Comparison of ENCODE assay signal across 13 mouse cellular contexts in genomic region chr14:77617250-77617649, GRCm38 (mm10).
A peak's percentile ranks its signal among the peaks of the same experiment; 100 is the strongest.
DNase-seq lines count a peak whose midpoint lies in the region; ATAC-seq and TF ChIP-seq lines count a peak whose summit lies in the region.
"Had no signal": no experiment of that assay in that cellular context is flagged by ENCODE, and none has a peak within 500 bp of the region (broad histone marks: within the 10 kb centered on the region; RNA-seq: fewer than 3 reads in every experiment).

No protein-coding gene starts in this region.

- no peak overlapping the region for H3K4me3 ChIP-seq in liver, adult 2 months (ENCODE audit: insufficient read depth, low read depth, low read length)
- no peak overlapping the region for H3K4me3 ChIP-seq in midbrain, embryonic 14.5 days (replicated peaks; ENCODE audit: low read depth, low read length)
- H3K4me3 ChIP-seq: erythroblast, embryonic 14.5 days; heart, embryonic 10.5 days had no signal

- 47% methylated on average over 6 of the region's 6 CpGs for WGBS in liver, adult 2 months
- WGBS in midbrain, embryonic 14.5 days, result 42% methylated on average over 6 of the region's 6 CpGs

- no peak; the same call in 1 of the 2 replicates for ATAC-seq in midbrain, embryonic 14.5 days (ENCODE audit: low FRiP score, low TSS enrichment)
- ATAC-seq: inflammation-experienced regulatory T-cells, adult 6 months had no signal

- no peaks in the 10 kb centered on the region for H3K4me1 ChIP-seq in liver, adult 2 months (ENCODE audit: control insufficient read depth, insufficient read depth, low read length)
- H3K4me1 ChIP-seq in midbrain, embryonic 14.5 days (ENCODE audit: control insufficient read depth, insufficient read depth, low read length), result peaks cover 15% of the 10 kb centered on the region

- no peaks in the 10 kb centered on the region for H3K79me2 ChIP-seq in liver, adult 2 months (ENCODE audit: control insufficient read depth, insufficient read depth, low read length)

- TF ChIP-seq POLR2A in liver, adult 2 months (IDR thresholded peaks at IDR 0.05; ENCODE audit: extremely low read depth, insufficient read depth, low read length), result no peak
- no peak for TF ChIP-seq POLR2A in brain, embryonic 14.5 days (IDR thresholded peaks at IDR 0.05; ENCODE audit: borderline replicate concordance, extremely low read depth, insufficient read depth, insufficient read length, poor library complexity, severe bottlenecking)

- TF ChIP-seq CTCF in liver, adult 2 months (IDR thresholded peaks at IDR 0.05; ENCODE audit: low read depth, low read length), result no peak
- no peak for TF ChIP-seq CTCF in brain, embryonic 14.5 days (IDR thresholded peaks at IDR 0.05; ENCODE audit: borderline replicate concordance, extremely low read depth, insufficient read depth, insufficient read length)

- intact Hi-C loops in heart, postnatal 14 days (cut with DNase I), result no loop called here

- no peak overlapping the region for H3K27ac ChIP-seq in liver, adult 2 months (replicated peaks; ENCODE audit: insufficient read depth, low read depth, low read length)
- H3K27ac ChIP-seq in midbrain, embryonic 14.5 days (replicated peaks; ENCODE audit: low read depth, low read length), result peak overlapping the region; percentile 52
- H3K27ac ChIP-seq: heart, embryonic 10.5 days had no signal

- no peaks in the 10 kb centered on the region for H3K27me3 ChIP-seq in liver, adult 2 months (ENCODE audit: control insufficient read depth, insufficient read depth, low read length)
- H3K27me3 ChIP-seq in midbrain, embryonic 14.5 days (ENCODE audit: control insufficient read depth, insufficient read depth, low read length), result no peaks in the 10 kb centered on the region

- DNase-seq in liver, adult 2 months (ENCODE audit: extremely low read depth, low read depth, low spot score), result peak; percentile 12
- DNase-seq in liver, result no peak
- peak; percentile 71 for DNase-seq in brain, embryonic 14.5 days (ENCODE audit: low read depth)
- peak; percentile 78 for DNase-seq in kidney, adult 8-10 months
- peak; percentile 40 for DNase-seq in midbrain, embryonic 14.5 days
- DNase-seq in heart, postnatal 14 days, result no peak
- no peak for DNase-seq in gastrocnemius, postnatal 25 days
- DNase-seq: cerebellum, adult 11-12 months; left cerebral cortex, postnatal 4 days; thymus, postnatal 25 days had no signal

- H3K9me3 ChIP-seq in midbrain, embryonic 14.5 days (ENCODE audit: control insufficient read depth, low read length), result no peaks in the 10 kb centered on the region
- H3K9me3 ChIP-seq: heart, embryonic 10.5 days had no signal

- H3K36me3 ChIP-seq in liver, adult 2 months (ENCODE audit: control insufficient read depth, insufficient read depth, low read length), result no peaks in the 10 kb centered on the region
- H3K36me3 ChIP-seq in midbrain, embryonic 14.5 days (ENCODE audit: control insufficient read depth, insufficient read depth, low read length), result no peaks in the 10 kb centered on the region
- H3K36me3 ChIP-seq: heart, embryonic 10.5 days had no signal

- H3K4me2 ChIP-seq in midbrain, embryonic 14.5 days (ENCODE audit: low read length), result no peak overlapping the region

- no peak overlapping the region for H3K9ac ChIP-seq in liver, adult 2 months (ENCODE audit: low read depth, low read length)
- no peak overlapping the region for H3K9ac ChIP-seq in midbrain, embryonic 14.5 days (replicated peaks; ENCODE audit: low read length)

Comparison
In these comparisons a context has a peak if more than half of its experiments do, and no peak if none do; other contexts are left out.
1. DNase-seq: peak in liver, adult 2 months (single experiment), brain, embryonic 14.5 days (single experiment), kidney, adult 8-10 months (2 of 2) and midbrain, embryonic 14.5 days (single experiment); none in liver (single experiment), heart, postnatal 14 days (0 of 2) and gastrocnemius, postnatal 25 days (single experiment).